Mouse (Mus musculus): ENCODE data around the gene Adamts8. TPM values are rescaled to one million over a fixed set of nuclear protein-coding genes. Genes with fewer than 3 reads are reported as not detected.

Adamts8 gene
- polyA plus RNA-seq, 1 experiment from 2014 or later = 1.1 TPM

GRCm38 (mm10) chr9:30955246-30955645 lies 12.9 kb downstream of the Adamts8 start:
- H3K27ac ChIP-seq (replicated peaks) = no peak overlapping the region
- no peak for ATAC-seq (ENCODE audit: low FRiP score, low read depth)
- H3K27me3 ChIP-seq = no peaks in the 10 kb centered on the region
- no peaks in the 10 kb centered on the region for H3K36me3 ChIP-seq
- H3K4me1 ChIP-seq = no peaks in the 10 kb centered on the region
- H3K4me3 ChIP-seq = no peak overlapping the region
- no peak overlapping the region for H3K4me2 ChIP-seq (replicated peaks)
- no peaks in the 10 kb centered on the region for H3K9me3 ChIP-seq
- H3K9ac ChIP-seq (replicated peaks) = no peak overlapping the region
- WGBS = 92% methylated on average over 9 of the region's 9 CpGs

GRCm38 (mm10) chr9:30963780-30964179 lies 21.4 kb downstream of the Adamts8 start:
- Histone ChIP-seq H3K4me2 (replicated peaks) (no peak overlapping the region), H3K9me3 (no peaks in the 10 kb centered on the region), H3K4me3 (no peak overlapping the region), H3K4me1 (no peaks in the 10 kb centered on the region), H3K9ac (replicated peaks) (no peak overlapping the region), H3K36me3 (no peaks in the 10 kb centered on the region), H3K27ac (replicated peaks) (no peak overlapping the region), H3K27me3 (no peaks in the 10 kb centered on the region)
- 90% methylated on average over 4 of the region's 4 CpGs for WGBS
- no peak for ATAC-seq (ENCODE audit: low FRiP score, low read depth)

GRCm38 (mm10) chr9:30964685-30965084 lies 22.3 kb downstream of the Adamts8 start:
- Histone ChIP-seq H3K36me3 (no peaks in the 10 kb centered on the region), H3K4me2 (replicated peaks) (no peak overlapping the region), H3K27ac (replicated peaks) (no peak overlapping the region), H3K9ac (replicated peaks) (no peak overlapping the region), H3K27me3 (no peaks in the 10 kb centered on the region), H3K4me1 (no peaks in the 10 kb centered on the region), H3K9me3 (no peaks in the 10 kb centered on the region), H3K4me3 (no peak overlapping the region)
- ATAC-seq (ENCODE audit: low FRiP score, low read depth) = no peak
- 79% methylated on average over 10 of the region's 10 CpGs for WGBS

- H3K9ac ChIP-seq (replicated peaks) = no peak overlapping the region
- no peak for ATAC-seq (ENCODE audit: low FRiP score, low read depth)
- H3K27ac ChIP-seq (replicated peaks) = no peak overlapping the region
- 62% methylated on average over 7 of the region's 7 CpGs for WGBS
- H3K9me3 ChIP-seq = no peaks in the 10 kb centered on the region
- H3K36me3 ChIP-seq = no peaks in the 10 kb centered on the region
- H3K4me2 ChIP-seq (replicated peaks) = no peak overlapping the region
- H3K4me1 ChIP-seq = no peaks in the 10 kb centered on the region
- H3K4me3 ChIP-seq = no peak overlapping the region
- H3K27me3 ChIP-seq = no peaks in the 10 kb centered on the region
Observed at GRCm38 (mm10) chr9:30966881-30967280, 24.5 kb downstream of the Adamts8 start.

GRCm38 (mm10) chr9:30968130-30968529 lies 25.8 kb downstream of the Adamts8 start:
- 80% methylated on average over 6 of the region's 6 CpGs for WGBS

GRCm38 (mm10) chr9:30970001-30970400 lies 27.6 kb downstream of the Adamts8 start:
- no peak overlapping the region for H3K9ac ChIP-seq (replicated peaks)
- 67% methylated on average over 3 of the region's 3 CpGs for WGBS
- H3K9me3 ChIP-seq = no peaks in the 10 kb centered on the region
- H3K27ac ChIP-seq (replicated peaks) = no peak overlapping the region
- H3K4me3 ChIP-seq = no peak overlapping the region
- H3K36me3 ChIP-seq = no peaks in the 10 kb centered on the region
- no peaks in the 10 kb centered on the region for H3K27me3 ChIP-seq
- ATAC-seq (ENCODE audit: low FRiP score, low read depth) = no peak
- H3K4me1 ChIP-seq = no peaks in the 10 kb centered on the region
- H3K4me2 ChIP-seq (replicated peaks) = no peak overlapping the region

More at GRCm38 (mm10) chr9:30968130-30968529, 25.8 kb downstream of the Adamts8 start:
- Histone ChIP-seq H3K27me3 (no peaks in the 10 kb centered on the region), H3K27ac (replicated peaks) (no peak overlapping the region), H3K9ac (replicated peaks) (no peak overlapping the region), H3K4me2 (replicated peaks) (no peak overlapping the region), H3K36me3 (no peaks in the 10 kb centered on the region), H3K4me1 (no peaks in the 10 kb centered on the region), H3K9me3 (no peaks in the 10 kb centered on the region), H3K4me3 (no peak overlapping the region)
- ATAC-seq (ENCODE audit: low FRiP score, low read depth) = no peak

- Histone ChIP-seq H3K4me1 (no peaks in the 10 kb centered on the region), H3K4me2 (replicated peaks) (no peak overlapping the region), H3K9ac (replicated peaks) (no peak overlapping the region), H3K4me3 (no peak overlapping the region), H3K36me3 (no peaks in the 10 kb centered on the region), H3K9me3 (no peaks in the 10 kb centered on the region), H3K27ac (replicated peaks) (no peak overlapping the region), H3K27me3 (no peaks in the 10 kb centered on the region)
- WGBS = 74% methylated on average over 4 of the region's 4 CpGs
- ATAC-seq (ENCODE audit: low FRiP score, low read depth) = no peak
Observed at GRCm38 (mm10) chr9:30971967-30972366, 29.6 kb downstream of the Adamts8 start.

GRCm38 (mm10) chr9:30976339-30977023 lies 34.1 kb downstream of the Adamts8 start:
- H3K4me1 ChIP-seq = no peaks in the 10 kb centered on the region
- H3K4me3 ChIP-seq = no peak overlapping the region
- no peaks in the 10 kb centered on the region for H3K36me3 ChIP-seq
- 78% methylated on average over 11 of the region's 11 CpGs for WGBS
- no peak overlapping the region for H3K27ac ChIP-seq (replicated peaks)
- no peaks in the 10 kb centered on the region for H3K9me3 ChIP-seq
- ATAC-seq (ENCODE audit: low FRiP score, low read depth) = no peak
- no peak overlapping the region for H3K4me2 ChIP-seq (replicated peaks)
- H3K27me3 ChIP-seq = no peaks in the 10 kb centered on the region
- no peak overlapping the region for H3K9ac ChIP-seq (replicated peaks)

GRCm38 (mm10) chr9:30980467-30980866 lies 38.1 kb downstream of the Adamts8 start:
- Histone ChIP-seq H3K27ac (replicated peaks) (no peak overlapping the region), H3K27me3 (no peaks in the 10 kb centered on the region), H3K9me3 (no peaks in the 10 kb centered on the region), H3K4me1 (no peaks in the 10 kb centered on the region), H3K36me3 (no peaks in the 10 kb centered on the region), H3K4me2 (replicated peaks) (no peak overlapping the region), H3K4me3 (no peak overlapping the region), H3K9ac (replicated peaks) (no peak overlapping the region)
- 88% methylated on average over 2 of the region's 2 CpGs for WGBS
- no peak for ATAC-seq (ENCODE audit: low FRiP score, low read depth)

GRCm38 (mm10) chr9:30985782-30986181 lies 43.4 kb downstream of the Adamts8 start:
- Histone ChIP-seq H3K4me2 (replicated peaks) (no peak overlapping the region), H3K36me3 (no peaks in the 10 kb centered on the region), H3K9ac (replicated peaks) (no peak overlapping the region), H3K4me1 (no peaks in the 10 kb centered on the region), H3K27ac (replicated peaks) (no peak overlapping the region), H3K4me3 (no peak overlapping the region), H3K9me3 (no peaks in the 10 kb centered on the region), H3K27me3 (no peaks in the 10 kb centered on the region)
- no peak for ATAC-seq (ENCODE audit: low FRiP score, low read depth)
- WGBS = 81% methylated on average over 6 of the region's 6 CpGs

GRCm38 (mm10) chr9:30993106-30993505 lies 50.7 kb downstream of the Adamts8 start:
- no peak for ATAC-seq (ENCODE audit: low FRiP score, low read depth)
- Histone ChIP-seq H3K27ac (replicated peaks) (no peak overlapping the region), H3K9ac (replicated peaks) (no peak overlapping the region), H3K4me3 (no peak overlapping the region), H3K4me2 (replicated peaks) (no peak overlapping the region), H3K9me3 (no peaks in the 10 kb centered on the region), H3K36me3 (no peaks in the 10 kb centered on the region), H3K4me1 (no peaks in the 10 kb centered on the region), H3K27me3 (no peaks in the 10 kb centered on the region)
- 84% methylated on average over 5 of the region's 5 CpGs for WGBS

- 84% methylated on average over 12 of the region's 12 CpGs for WGBS
- Histone ChIP-seq H3K4me2 (replicated peaks) (no peak overlapping the region), H3K4me1 (no peaks in the 10 kb centered on the region), H3K27ac (replicated peaks) (no peak overlapping the region), H3K27me3 (no peaks in the 10 kb centered on the region), H3K9ac (replicated peaks) (no peak overlapping the region), H3K36me3 (no peaks in the 10 kb centered on the region), H3K4me3 (no peak overlapping the region), H3K9me3 (no peaks in the 10 kb centered on the region)
- no peak for ATAC-seq (ENCODE audit: low FRiP score, low read depth)
Observed at GRCm38 (mm10) chr9:30996590-30997562, 54.5 kb downstream of the Adamts8 start.

Measured in midbrain, embryonic 12.5 days (tissue).